Mouse (Mus musculus) hindbrain, embryonic 12.5 days (tissue): ENCODE data around the gene Adgrf5. TPM values are rescaled to one million over a fixed set of nuclear protein-coding genes. Genes with fewer than 3 reads are reported as not detected.

Experiments used
- ATAC-seq: fragments of 200-750 bp; cut with Nextera tagmentation; 2 replicates; pipeline ENCODE4 v1.8.0; 2017; ENCODE audit warnings: moderate TSS enrichment; ENCODE audit not compliant: low FRiP score
- H3K27ac ChIP-seq: fragments of 300-500 bp; sonication (generic); 2 replicates; pipeline ENCODE4 v1.5.1; 2016; ENCODE audit warnings: mild to moderate bottlenecking
- H3K27me3 ChIP-seq: fragments of 300-500 bp; sonication (generic); 2 replicates; pipeline ENCODE4 v1.6.1; 2016; ENCODE audit warnings: mild to moderate bottlenecking
- H3K36me3 ChIP-seq: fragments of 300-500 bp; sonication (generic); 2 replicates; pipeline ENCODE4 v1.6.1; 2016; ENCODE audit warnings: mild to moderate bottlenecking
- H3K4me1 ChIP-seq: fragments of 300-500 bp; sonication (generic); 2 replicates; pipeline ENCODE4 v1.6.1; 2016
- H3K4me2 ChIP-seq: fragments of 300-500 bp; sonication (generic); replicated peaks from 2 replicates; pipeline ENCODE4 v1.6.1; 2016; ENCODE audit warnings: mild to moderate bottlenecking
- H3K4me3 ChIP-seq: fragments of 300-500 bp; sonication (generic); 2 replicates; pipeline ENCODE4 v1.5.1; 2016; ENCODE audit warnings: mild to moderate bottlenecking
- H3K9ac ChIP-seq: fragments of 300-500 bp; sonication (generic); 2 replicates; pipeline ENCODE4 v1.6.1; 2016; ENCODE audit warnings: mild to moderate bottlenecking, moderate library complexity
- H3K9me3 ChIP-seq: fragments of 300-500 bp; sonication (generic); replicated peaks from 2 replicates; pipeline ENCODE4 v1.6.1; 2016; ENCODE audit warnings: mild to moderate bottlenecking
- WGBS: fragments of 180-500 bp; shearing (Covaris S2); methylation state at CpG from one replicate; pipeline ENCODE4 v1.1.7; 2016; 5-methylcytosine and 5-hydroxymethylcytosine counted together
- polyA plus RNA-seq: library from polyadenylated mRNA; unstranded; fragments of >200 nt; fragmentation: Nextera tagmentation; extraction: Ambion mirVana; gene quantifications from 2 replicates; pipeline ENCODE4 v1.2.1, GENCODE M21; 2016

Gene Adgrf5
- polyA plus RNA-seq, 1 experiment from 2014 or later, result 11.4 TPM

DNA sequence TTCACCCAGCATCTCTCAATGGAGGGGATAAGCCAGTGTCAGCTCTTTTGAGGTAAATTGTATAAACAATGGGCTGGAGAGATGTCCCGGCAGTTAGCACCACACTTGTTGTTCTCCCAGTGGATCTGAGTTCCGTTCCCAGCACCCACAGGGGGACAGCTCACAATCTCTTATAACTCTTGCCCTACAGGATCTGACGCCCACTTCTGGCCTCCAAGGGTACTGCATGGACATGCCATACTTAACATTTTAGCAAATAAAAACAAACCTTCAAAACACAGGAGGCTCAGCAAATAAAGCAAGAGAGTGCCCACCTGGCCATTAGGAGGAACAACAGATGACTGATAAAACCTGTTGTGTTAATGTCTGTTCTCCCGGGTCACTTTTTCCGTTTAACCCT lies 59.0 kb downstream of the Adgrf5 start:
- H3K27me3 ChIP-seq, result no peaks in the 10 kb centered on the region
- no peaks in the 10 kb centered on the region for H3K36me3 ChIP-seq
- no peak for ATAC-seq
- WGBS, result 87% methylated on average over 5 of the region's 5 CpGs
- H3K4me1 ChIP-seq, result no peaks in the 10 kb centered on the region
- no peaks in the 10 kb centered on the region for H3K9me3 ChIP-seq
- no peak overlapping the region for H3K4me3 ChIP-seq
- no peak overlapping the region for H3K4me2 ChIP-seq
- no peak overlapping the region for H3K9ac ChIP-seq
- no peak overlapping the region for H3K27ac ChIP-seq

DNA sequence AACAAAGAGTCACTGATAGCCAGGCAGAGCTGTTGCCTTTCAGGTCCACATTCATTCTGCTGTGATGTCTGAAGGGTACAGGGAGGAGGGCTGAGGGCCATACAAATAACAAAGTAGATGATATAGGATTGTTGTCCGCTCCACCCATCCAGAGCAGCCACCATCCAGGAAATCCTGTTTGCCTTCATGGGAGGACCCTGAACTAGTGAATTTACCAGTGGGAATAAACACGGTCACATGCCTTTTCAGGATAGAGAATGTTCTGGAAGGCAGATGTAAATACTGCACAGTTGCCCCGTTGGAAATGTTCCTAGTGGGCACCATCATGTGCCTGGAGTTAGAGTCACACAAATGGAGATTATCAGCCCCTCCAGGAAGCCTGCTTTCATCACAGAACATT lies 60.1 kb downstream of the Adgrf5 start:
- no peak for ATAC-seq
- Histone ChIP-seq H3K27me3 (no peaks in the 10 kb centered on the region), H3K27ac (no peak overlapping the region), H3K9me3 (no peaks in the 10 kb centered on the region), H3K4me1 (no peaks in the 10 kb centered on the region), H3K9ac (no peak overlapping the region), H3K4me2 (no peak overlapping the region), H3K4me3 (no peak overlapping the region), H3K36me3 (no peaks in the 10 kb centered on the region)
- 81% methylated on average over 3 of the region's 3 CpGs for WGBS

DNA sequence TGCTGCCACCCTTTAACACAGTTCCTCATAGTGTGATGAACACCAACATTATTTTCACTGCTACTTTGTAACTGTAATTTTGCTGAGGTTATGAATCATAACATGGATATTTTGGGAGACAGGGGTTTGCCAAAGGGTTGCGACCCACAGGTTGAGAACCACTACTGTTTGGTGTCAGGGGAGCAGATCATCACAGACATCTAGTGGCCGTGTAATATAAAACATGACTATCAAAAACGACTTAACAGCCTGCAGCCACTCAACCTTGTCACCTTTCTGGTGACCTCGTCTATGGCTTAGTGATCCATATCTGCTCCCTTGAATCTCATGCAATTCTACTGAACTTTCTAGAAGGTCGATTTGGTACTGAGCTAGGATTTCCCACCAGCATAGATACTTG lies 63.7 kb downstream of the Adgrf5 start:
- no peaks in the 10 kb centered on the region for H3K9me3 ChIP-seq
- ATAC-seq, result no peak
- H3K27me3 ChIP-seq, result no peaks in the 10 kb centered on the region
- H3K4me1 ChIP-seq, result no peaks in the 10 kb centered on the region
- H3K9ac ChIP-seq, result no peak overlapping the region
- H3K27ac ChIP-seq, result no peak overlapping the region
- H3K4me2 ChIP-seq, result no peak overlapping the region
- WGBS, result 66% methylated on average over 5 of the region's 5 CpGs
- H3K4me3 ChIP-seq, result no peak overlapping the region
- H3K36me3 ChIP-seq, result no peaks in the 10 kb centered on the region

DNA sequence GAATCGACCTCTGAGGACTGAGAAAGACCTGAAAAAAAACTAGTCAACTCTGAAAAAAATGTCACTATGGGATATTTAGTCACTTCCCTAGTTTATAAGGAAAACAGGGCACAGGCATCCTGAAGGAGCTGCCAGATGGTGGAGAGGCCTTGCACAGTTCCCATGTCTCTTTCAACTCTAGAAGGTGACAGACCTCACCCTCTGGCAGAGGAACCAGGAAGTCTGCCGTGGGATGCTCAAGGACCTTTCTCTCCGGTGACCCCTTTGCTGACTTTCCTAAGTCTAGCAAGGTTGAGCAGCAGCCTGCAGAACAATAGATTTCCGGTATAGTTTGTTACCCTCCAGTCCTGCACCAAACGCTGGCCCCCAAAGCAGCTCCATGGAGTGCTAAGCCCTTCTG lies 71.4 kb downstream of the Adgrf5 start:
- Histone ChIP-seq H3K4me1 (no peaks in the 10 kb centered on the region), H3K9ac (no peak overlapping the region), H3K4me3 (no peak overlapping the region), H3K27ac (no peak overlapping the region), H3K36me3 (no peaks in the 10 kb centered on the region), H3K9me3 (no peaks in the 10 kb centered on the region), H3K4me2 (no peak overlapping the region), H3K27me3 (no peaks in the 10 kb centered on the region)
- WGBS, result 65% methylated on average over 5 of the region's 5 CpGs
- ATAC-seq, result no peak

DNA sequence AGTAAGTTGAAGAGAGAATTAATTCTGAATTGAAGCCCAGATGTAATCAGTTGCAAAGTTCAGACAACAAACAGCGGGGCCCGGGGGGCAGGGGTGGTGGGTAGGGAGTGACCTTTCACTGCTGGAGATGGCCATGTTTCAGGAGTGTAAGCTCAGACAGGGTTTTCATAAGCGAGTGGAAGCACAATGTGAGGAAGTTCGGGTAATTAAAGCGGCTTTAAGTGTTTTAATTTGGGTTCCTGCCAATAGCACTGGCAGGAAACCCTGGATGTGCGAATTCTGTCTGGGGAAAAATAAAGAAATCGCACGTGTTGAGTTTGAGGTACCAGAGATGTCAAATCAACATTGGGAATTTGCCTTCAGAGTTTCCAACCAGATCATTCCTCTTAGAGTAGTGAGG lies 74.2 kb downstream of the Adgrf5 start:
- Histone ChIP-seq H3K4me2 (no peak overlapping the region), H3K27me3 (no peaks in the 10 kb centered on the region), H3K4me3 (no peak overlapping the region), H3K4me1 (no peaks in the 10 kb centered on the region), H3K9ac (no peak overlapping the region), H3K9me3 (no peaks in the 10 kb centered on the region), H3K36me3 (no peaks in the 10 kb centered on the region), H3K27ac (no peak overlapping the region)
- no peak for ATAC-seq
- 85% methylated on average over 8 of the region's 8 CpGs for WGBS

DNA sequence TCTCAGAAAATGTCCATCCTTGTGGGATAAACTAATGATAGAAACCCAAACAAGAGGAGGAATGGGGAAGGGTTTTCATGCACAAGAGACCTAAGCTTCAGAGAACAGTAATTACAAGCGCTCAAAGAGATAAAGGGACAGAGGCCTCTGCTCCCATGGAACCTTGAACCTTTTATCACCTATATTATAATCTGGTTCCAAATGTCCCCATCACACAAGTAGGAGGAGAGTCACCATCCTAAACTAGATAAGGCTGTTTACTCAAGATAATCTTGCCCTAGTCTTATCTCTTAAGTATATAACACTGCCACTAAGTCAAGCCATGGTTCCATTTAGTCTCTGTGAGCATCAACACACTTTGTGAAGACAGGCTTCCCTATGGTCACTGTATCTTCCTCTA lies 91.0 kb downstream of the Adgrf5 start:
- no peak for ATAC-seq
- H3K27ac ChIP-seq, result no peak overlapping the region
- H3K9ac ChIP-seq, result no peak overlapping the region
- no peaks in the 10 kb centered on the region for H3K4me1 ChIP-seq
- H3K9me3 ChIP-seq, result no peaks in the 10 kb centered on the region
- no peak overlapping the region for H3K4me3 ChIP-seq
- WGBS, result 96% methylated on average over 1 of the region's 1 CpGs
- no peaks in the 10 kb centered on the region for H3K36me3 ChIP-seq
- no peak overlapping the region for H3K4me2 ChIP-seq
- H3K27me3 ChIP-seq, result no peaks in the 10 kb centered on the region

DNA sequence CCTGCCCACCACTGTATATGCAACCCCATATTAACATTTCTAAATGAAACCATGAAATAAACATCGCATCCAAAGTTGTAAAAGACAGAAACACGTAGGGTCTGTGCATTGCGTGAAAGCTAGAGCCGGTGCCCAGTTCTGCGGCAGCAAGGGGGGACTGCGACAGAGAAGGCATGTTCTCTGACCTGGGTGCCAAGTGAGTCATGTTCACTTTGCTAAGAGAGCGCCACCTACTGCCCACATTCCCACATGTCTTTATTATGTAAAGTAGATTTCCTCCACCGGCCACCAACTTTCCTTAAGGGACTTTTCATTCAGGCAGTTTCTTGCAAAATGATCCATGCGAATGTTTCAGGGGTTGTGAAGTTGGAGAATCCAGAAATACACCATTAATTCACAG lies 98.3 kb downstream of the Adgrf5 start:
- H3K4me2 ChIP-seq, result no peak overlapping the region
- ATAC-seq, result no peak
- H3K27me3 ChIP-seq, result no peaks in the 10 kb centered on the region
- no peak overlapping the region for H3K27ac ChIP-seq
- peaks cover 9% of the 10 kb centered on the region for H3K4me1 ChIP-seq
- no peaks in the 10 kb centered on the region for H3K36me3 ChIP-seq
- H3K9me3 ChIP-seq, result no peaks in the 10 kb centered on the region
- no peak overlapping the region for H3K4me3 ChIP-seq
- H3K9ac ChIP-seq, result no peak overlapping the region
- WGBS, result 10% methylated on average over 9 of the region's 9 CpGs

DNA sequence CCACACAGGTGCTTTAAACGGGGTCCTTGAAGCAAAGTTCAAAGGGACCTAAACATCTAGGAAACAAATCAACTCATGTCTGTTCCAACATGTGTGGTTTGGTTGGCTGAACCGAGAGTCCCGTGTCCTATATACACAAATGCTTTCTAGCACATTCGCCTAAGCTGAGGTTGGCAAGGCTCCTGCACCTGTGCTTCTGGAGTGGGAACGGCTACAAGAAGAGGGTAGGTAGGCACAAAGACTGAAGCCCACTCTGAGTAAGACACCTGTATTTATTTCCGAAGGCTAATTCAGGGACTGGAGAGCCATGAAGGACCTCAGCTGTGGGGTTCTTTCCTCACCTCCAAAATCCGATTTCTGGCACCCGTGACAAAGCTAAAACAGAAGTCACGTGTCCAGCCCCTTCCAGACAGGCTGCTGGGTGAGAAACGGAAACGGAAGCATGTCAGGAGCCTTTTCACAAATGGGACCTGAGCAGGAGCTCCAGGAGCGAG lies 99.5 kb downstream of the Adgrf5 start:
- Histone ChIP-seq H3K27me3 (no peaks in the 10 kb centered on the region), H3K9me3 (no peaks in the 10 kb centered on the region), H3K27ac (peak overlapping the region; percentile 19; the same call in 1 of the 2 replicates), H3K4me3 (no peak overlapping the region), H3K36me3 (no peaks in the 10 kb centered on the region), H3K4me2 (peak overlapping the region; percentile 12; the same call in 1 of the 2 replicates), H3K4me1 (peaks cover 9% of the 10 kb centered on the region), H3K9ac (no peak overlapping the region)
- WGBS, result 74% methylated on average over 12 of the region's 12 CpGs
- ATAC-seq, result 0 out of 2 replicates have a peak, but pooled peaks have one; percentile 11

DNA sequence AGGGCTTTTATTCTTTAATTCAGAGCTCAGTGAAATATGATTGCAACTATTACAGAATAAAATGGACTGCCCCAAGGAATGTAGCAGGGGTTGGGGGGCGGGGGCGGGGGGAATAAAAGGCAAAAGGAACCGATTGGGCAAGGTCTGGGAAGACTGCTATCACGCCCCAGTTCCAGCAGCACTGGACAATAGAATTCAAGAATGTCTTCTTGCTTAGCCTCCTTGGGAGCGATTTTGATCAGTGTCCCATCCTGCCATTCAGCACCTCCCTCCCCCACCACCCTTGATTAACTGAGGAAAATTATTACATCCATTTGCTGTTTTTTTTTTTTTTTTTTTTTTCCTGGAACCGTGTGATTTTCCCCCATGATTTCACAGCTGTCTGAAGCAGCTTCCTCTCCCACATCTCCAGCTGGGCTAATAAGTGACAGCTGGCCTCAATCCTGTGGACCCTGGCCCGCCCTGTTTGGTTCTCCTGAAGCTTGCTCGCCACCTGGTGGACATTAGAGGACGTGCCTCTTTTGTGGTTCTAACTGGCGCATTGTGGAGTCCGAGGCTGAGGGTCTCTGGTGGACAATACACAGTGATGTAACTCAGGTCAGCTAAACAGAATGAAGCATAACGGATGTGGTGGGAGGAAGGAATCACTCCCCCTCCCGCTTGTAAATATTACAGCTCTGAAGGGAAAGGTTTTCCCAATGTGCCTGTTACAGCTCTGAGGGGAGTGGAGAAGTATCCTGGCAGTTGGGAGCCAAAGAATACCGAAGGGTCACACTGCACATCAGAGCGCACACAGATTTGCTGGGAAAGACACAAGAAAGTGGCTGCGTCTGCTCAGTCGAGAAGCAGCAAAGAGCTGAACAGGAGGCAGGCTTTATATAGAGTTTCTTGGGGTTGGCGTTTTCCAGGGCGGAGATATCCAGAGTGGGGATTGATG lies 100.3 kb downstream of the Adgrf5 start:
- no peak overlapping the region; the same call in 1 of the 2 replicates for H3K9ac ChIP-seq
- peak overlapping the region; percentile 12 for H3K4me2 ChIP-seq
- no peaks in the 10 kb centered on the region for H3K27me3 ChIP-seq
- H3K27ac ChIP-seq, result peak overlapping the region; percentile 19; the same call in 1 of the 2 replicates
- ATAC-seq, result peak; percentile 94
- 35% methylated on average over 19 of the region's 19 CpGs for WGBS
- H3K4me1 ChIP-seq, result peaks cover 9% of the 10 kb centered on the region
- H3K36me3 ChIP-seq, result no peaks in the 10 kb centered on the region
- H3K9me3 ChIP-seq, result no peaks in the 10 kb centered on the region
- no peak overlapping the region for H3K4me3 ChIP-seq

DNA sequence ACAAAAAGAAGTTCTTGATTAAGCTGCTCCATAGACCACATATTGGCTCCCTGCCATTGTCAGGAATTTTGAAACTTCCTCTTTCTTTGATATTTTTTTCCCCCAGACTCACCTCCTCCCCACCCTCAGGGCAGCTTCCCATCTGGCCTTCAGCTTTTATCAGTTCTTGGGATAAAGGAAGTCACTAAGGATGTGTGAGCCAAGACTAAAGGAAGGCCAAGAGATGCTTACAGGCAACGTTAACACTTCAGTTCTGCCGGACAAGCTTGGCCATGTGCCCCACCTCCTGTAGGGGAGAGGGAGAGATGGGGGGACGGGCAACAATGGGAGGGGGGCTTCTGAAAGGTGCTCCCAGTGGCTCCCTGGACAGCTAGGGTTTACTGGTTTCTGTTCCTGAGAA lies 109.8 kb downstream of the Adgrf5 start:
- H3K27ac ChIP-seq, result no peak overlapping the region
- H3K9ac ChIP-seq, result no peak overlapping the region
- no peaks in the 10 kb centered on the region for H3K27me3 ChIP-seq
- no peak for ATAC-seq
- no peaks in the 10 kb centered on the region for H3K4me1 ChIP-seq
- no peaks in the 10 kb centered on the region for H3K36me3 ChIP-seq
- no peaks in the 10 kb centered on the region for H3K9me3 ChIP-seq
- no peak overlapping the region for H3K4me2 ChIP-seq
- WGBS, result 53% methylated on average over 3 of the region's 3 CpGs
- no peak overlapping the region for H3K4me3 ChIP-seq

DNA sequence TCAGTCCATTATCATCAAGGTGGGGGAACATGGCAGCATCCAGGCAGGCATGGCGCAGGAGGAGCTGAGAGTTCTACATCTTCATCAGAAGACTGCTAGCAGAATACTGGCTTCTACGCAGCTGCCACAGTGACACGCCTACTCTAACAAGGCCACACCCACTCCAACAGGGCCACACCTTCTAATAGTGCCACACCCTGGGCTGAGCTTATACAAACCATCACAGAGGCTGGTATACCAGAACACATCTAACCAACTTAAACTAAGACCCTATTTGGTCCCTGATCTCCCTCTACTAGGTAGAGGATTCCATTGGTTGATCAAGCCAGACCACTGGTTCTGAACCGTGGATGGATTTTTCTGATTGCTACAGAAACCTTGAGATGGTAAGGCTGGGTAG lies 112.3 kb downstream of the Adgrf5 start:
- H3K27ac ChIP-seq, result no peak overlapping the region
- H3K9me3 ChIP-seq, result no peaks in the 10 kb centered on the region
- WGBS, result 88% methylated on average over 4 of the region's 4 CpGs
- no peaks in the 10 kb centered on the region for H3K27me3 ChIP-seq
- H3K4me1 ChIP-seq, result no peaks in the 10 kb centered on the region
- no peak overlapping the region for H3K4me3 ChIP-seq
- H3K4me2 ChIP-seq, result no peak overlapping the region
- H3K36me3 ChIP-seq, result no peaks in the 10 kb centered on the region
- no peak for ATAC-seq
- no peak overlapping the region for H3K9ac ChIP-seq

DNA sequence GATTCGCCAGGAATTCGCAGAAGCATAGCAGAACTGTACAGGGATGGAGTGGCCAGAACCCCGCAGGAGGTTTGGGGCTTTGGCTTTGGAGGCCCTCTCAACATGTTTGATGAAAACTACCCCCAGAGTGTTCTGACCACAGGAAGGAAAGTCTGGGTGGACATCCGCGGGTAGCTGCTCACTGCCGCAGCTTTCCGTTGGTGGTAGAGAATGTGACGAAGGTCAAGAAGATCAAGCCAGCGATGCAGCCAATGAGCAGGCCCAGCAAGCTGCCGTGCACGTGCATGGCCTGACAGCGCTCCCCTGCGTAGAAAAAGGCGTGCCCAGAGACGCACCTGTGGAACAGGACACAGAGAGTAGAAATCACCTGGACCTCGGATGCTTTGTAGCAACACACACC lies 114.5 kb downstream of the Adgrf5 start:
- H3K27ac ChIP-seq, result no peak overlapping the region

DNA sequence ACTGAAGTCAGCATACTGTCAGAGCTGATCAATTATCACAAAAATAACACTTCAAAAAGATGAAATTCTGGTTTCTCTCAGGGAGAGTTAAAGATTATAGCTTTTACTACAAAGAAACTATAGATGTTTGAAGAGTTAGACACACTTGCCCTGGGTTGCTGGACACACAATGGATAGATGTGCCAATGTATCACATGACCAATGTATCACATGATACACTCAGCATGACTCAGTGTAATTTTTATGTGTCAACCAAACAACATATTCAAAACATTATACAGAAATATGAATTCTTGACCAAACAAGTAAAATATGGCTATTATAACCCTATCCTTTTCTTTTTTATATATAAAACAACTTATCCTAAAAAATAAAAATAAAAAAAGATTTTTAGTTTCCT lies 117.4 kb downstream of the Adgrf5 start:
- Histone ChIP-seq H3K27ac (no peak overlapping the region), H3K9ac (no peak overlapping the region), H3K4me3 (no peak overlapping the region), H3K36me3 (no peaks in the 10 kb centered on the region), H3K4me1 (no peaks in the 10 kb centered on the region), H3K27me3 (no peaks in the 10 kb centered on the region), H3K4me2 (no peak overlapping the region), H3K9me3 (no peaks in the 10 kb centered on the region)
- no peak for ATAC-seq

More for the DNA sequence above, 114.5 kb downstream of the Adgrf5 start:
- no peak for ATAC-seq
- no peaks in the 10 kb centered on the region for H3K9me3 ChIP-seq
- no peak overlapping the region for H3K9ac ChIP-seq
- no peak overlapping the region for H3K4me2 ChIP-seq
- no peaks in the 10 kb centered on the region for H3K27me3 ChIP-seq
- H3K4me3 ChIP-seq, result no peak overlapping the region
- H3K36me3 ChIP-seq, result no peaks in the 10 kb centered on the region
- 94% methylated on average over 16 of the region's 16 CpGs for WGBS
- H3K4me1 ChIP-seq, result no peaks in the 10 kb centered on the region
